Mouse (Mus musculus): Measurements from ENCODE around the gene Baz2b.

Gene Baz2b

GRCm38 (mm10) chr2:59958543-59958942 is 251.1 kb downstream of the Baz2b start:
- peak; percentile 46 for DNase-seq (ENCODE audit: low read depth, low spot score)

- no peak for DNase-seq (ENCODE audit: low read depth, low spot score)
These were observed 253.7 kb downstream of the Baz2b start for GRCm38 (mm10) chr2:59955916-59956315.

GRCm38 (mm10) chr2:59954791-59955190 is 254.8 kb downstream of the Baz2b start:
- no peak for DNase-seq (ENCODE audit: low read depth, low spot score)

- no peak for DNase-seq (ENCODE audit: low read depth, low spot score)
These were observed 257.2 kb downstream of the Baz2b start for GRCm38 (mm10) chr2:59952286-59953014.

GRCm38 (mm10) chr2:59951706-59952105 is 257.9 kb downstream of the Baz2b start:
- peak; percentile 84 for DNase-seq (ENCODE audit: low read depth, low spot score)

GRCm38 (mm10) chr2:59951127-59951526 is 258.5 kb downstream of the Baz2b start:
- DNase-seq (ENCODE audit: low read depth, low spot score): peak; percentile 69

- DNase-seq (ENCODE audit: low read depth, low spot score): peak; percentile 16
These were observed 273.3 kb downstream of the Baz2b start for GRCm38 (mm10) chr2:59936296-59936695.

GRCm38 (mm10) chr2:59933129-59933528 is 276.5 kb downstream of the Baz2b start:
- no peak for DNase-seq (ENCODE audit: low read depth, low spot score)

- DNase-seq (ENCODE audit: low read depth, low spot score): no peak
These were observed 277.4 kb downstream of the Baz2b start for GRCm38 (mm10) chr2:59932244-59932643.

- DNase-seq (ENCODE audit: low read depth, low spot score): no peak
These were observed 296.0 kb downstream of the Baz2b start for GRCm38 (mm10) chr2:59913610-59914009.

- no peak for DNase-seq (ENCODE audit: low read depth, low spot score)
These were observed 301.6 kb downstream of the Baz2b start for GRCm38 (mm10) chr2:59908048-59908447.

GRCm38 (mm10) chr2:59904007-59904406 is 305.6 kb downstream of the Baz2b start:
- DNase-seq (ENCODE audit: low read depth, low spot score): no peak

- DNase-seq (ENCODE audit: low read depth, low spot score): no peak
These were observed 311.0 kb downstream of the Baz2b start for GRCm38 (mm10) chr2:59898666-59899065.

- DNase-seq (ENCODE audit: low read depth, low spot score): no peak
These were observed 311.5 kb downstream of the Baz2b start for GRCm38 (mm10) chr2:59898105-59898504.

- peak; percentile 68 for DNase-seq (ENCODE audit: low read depth, low spot score)
These were observed 312.8 kb downstream of the Baz2b start for GRCm38 (mm10) chr2:59896837-59897236.

GRCm38 (mm10) chr2:59896400-59896799 is 313.2 kb downstream of the Baz2b start:
- peak; percentile 33 for DNase-seq (ENCODE audit: low read depth, low spot score)

- no peak for DNase-seq (ENCODE audit: low read depth, low spot score)
These were observed 319.9 kb downstream of the Baz2b start for GRCm38 (mm10) chr2:59889699-59890098.

- DNase-seq (ENCODE audit: low read depth, low spot score): no peak
These were observed 326.8 kb downstream of the Baz2b start for GRCm38 (mm10) chr2:59882742-59883281.

- peak; percentile 95 for DNase-seq (ENCODE audit: low read depth, low spot score)
These were observed 327.6 kb downstream of the Baz2b start, which contains the start of gene Wdsub1 for GRCm38 (mm10) chr2:59881831-59882741. TSS of gene Wdsub1 (minus strand) at chr2:59882591.

- DNase-seq (ENCODE audit: low read depth, low spot score): no peak
These were observed 328.2 kb downstream of the Baz2b start for GRCm38 (mm10) chr2:59881404-59881803.

GRCm38 (mm10) chr2:59878221-59878620 is 331.4 kb downstream of the Baz2b start:
- no peak for DNase-seq (ENCODE audit: low read depth, low spot score)

GRCm38 (mm10) chr2:59877335-59877734 is 332.3 kb downstream of the Baz2b start:
- DNase-seq (ENCODE audit: low read depth, low spot score): no peak

Measured in brain, adult 2 months (tissue).